Mouse (Mus musculus) spleen, adult 2 months (tissue): ENCODE measurements around the gene P4ha2.

ENCODE experiments used
- CTCF ChIP-seq: fragments of 200-500 bp; IDR thresholded peaks from 2 replicates; pipeline ENCODE4 v1.5.1; 2011; ENCODE audit warnings: mild to moderate bottlenecking, inconsistent platforms; ENCODE audit not compliant: insufficient read depth, insufficient read length, insufficient replicate concordance; ENCODE audit errors: extremely low read depth
- POLR2A ChIP-seq: fragments of 200-500 bp; IDR thresholded peaks from 2 replicates; pipeline ENCODE4 v1.6.1; 2011; ENCODE audit warnings: low read depth, low read length, inconsistent platforms

DNA sequence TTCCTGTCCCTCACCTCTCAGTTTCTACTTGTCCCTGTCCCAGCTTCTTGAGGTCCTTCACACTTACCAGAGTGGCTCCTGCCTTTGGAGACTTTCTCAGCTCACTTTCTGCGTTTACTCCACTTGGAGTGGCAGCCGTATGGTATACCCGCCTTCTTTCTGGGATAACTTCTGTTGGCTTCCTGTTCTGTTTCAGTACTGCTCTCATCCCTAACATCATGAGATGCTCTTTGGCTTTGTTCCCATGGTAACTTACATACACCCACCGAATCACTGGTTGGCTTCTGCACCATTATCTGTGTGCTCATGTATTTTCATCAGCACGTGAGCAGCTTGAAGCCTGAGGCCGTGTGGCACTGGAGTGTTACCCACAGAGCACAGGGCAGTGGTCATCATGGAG, 30.8 kb downstream of the P4ha2 start:
- TF ChIP-seq CTCF (no peak), POLR2A (no peak)
